Mouse (Mus musculus) retina, postnatal 7 days (tissue): ENCODE measurements at regions not wholly inside any gene's neighbourhood (a gene's known extent, or its start where the extent isn't known, plus 50 kb on each side); places are given as distances from the start of the nearest gene placed in this dataset.

Source experiments
- DNase-seq: peaks from one replicate; pipeline ENCODE4 v3.0.0-alpha.2; 2012; ENCODE audit warnings: low read depth, low spot score

- no peak for DNase-seq
Observed at GRCm38 (mm10) chr6:147832521-147832920, 214.5 kb upstream of the Far2 start.

GRCm38 (mm10) chr6:147833501-147833900 is 213.6 kb upstream of the Far2 start:
- no peak for DNase-seq

GRCm38 (mm10) chr6:147838846-147839245 is 208.2 kb upstream of the Far2 start:
- no peak for DNase-seq

- DNase-seq = no peak
Observed at GRCm38 (mm10) chr6:147849988-147850387, 197.1 kb upstream of the Far2 start.

GRCm38 (mm10) chr6:147861116-147861515 is 185.9 kb upstream of the Far2 start:
- DNase-seq = no peak

DNA sequence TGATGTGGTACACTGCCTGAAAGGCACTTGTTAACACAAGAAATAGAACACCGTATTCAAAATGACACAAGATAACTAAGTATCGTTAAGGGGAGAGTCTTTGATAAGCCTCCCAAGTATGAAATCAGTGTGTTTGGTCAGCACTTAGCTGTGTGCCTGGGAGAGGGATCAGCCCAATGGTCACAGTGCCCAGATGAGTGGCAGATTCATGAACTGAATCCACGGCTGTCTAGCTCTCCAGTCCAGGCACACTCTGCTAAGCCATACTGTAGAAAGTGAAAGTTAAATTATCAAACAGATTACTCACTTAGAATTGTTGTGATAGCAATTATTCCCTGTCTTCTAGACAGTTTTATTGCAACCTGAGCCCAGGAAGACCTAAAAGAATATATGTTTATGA is 176.0 kb upstream of the Far2 start:
- no peak for DNase-seq

- no peak for DNase-seq
Observed at GRCm38 (mm10) chr6:147873173-147873572, 173.9 kb upstream of the Far2 start.

- no peak for DNase-seq
Observed at GRCm38 (mm10) chr6:147878485-147878884, 168.6 kb upstream of the Far2 start.

DNA sequence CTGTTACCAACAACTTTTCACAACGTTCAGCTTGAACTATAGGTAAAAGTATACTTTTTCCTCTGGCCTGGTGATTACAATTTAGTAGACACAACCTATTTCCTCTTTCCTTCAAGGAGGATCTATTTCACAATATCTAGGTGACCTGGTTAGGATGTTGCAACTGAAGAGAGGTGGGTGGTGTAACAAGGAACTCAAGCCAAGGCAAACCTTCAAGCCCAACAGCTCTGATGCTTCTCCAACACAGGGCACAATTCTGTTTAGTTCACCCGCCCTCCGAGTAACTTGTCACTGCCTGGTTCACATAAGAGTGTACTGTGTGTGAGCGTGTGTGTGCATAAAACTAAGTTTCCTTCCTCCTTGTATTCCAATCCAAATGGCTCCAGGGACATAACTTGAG is 161.2 kb upstream of the Far2 start:
- no peak for DNase-seq

GRCm38 (mm10) chr6:147919697-147920096 is 127.4 kb upstream of the Far2 start:
- no peak for DNase-seq

DNA sequence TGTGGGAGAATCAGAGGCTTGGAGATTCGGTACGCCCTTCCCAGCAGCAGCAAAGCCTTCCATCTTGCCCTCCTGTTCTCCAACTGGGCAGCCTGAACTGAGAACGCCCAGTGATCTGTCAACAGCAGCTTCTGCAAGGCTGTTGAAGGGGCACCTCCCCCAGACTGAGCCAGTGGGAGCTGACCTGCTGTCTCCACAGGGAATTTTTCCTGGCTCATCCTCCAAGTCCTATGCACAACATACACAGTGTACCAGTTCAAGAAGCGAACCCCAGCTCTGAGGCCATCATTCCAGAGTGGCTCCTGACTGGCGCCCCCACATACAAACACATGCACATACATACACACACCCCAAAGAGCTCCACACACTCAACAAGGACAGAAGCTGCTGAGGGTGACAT is 126.0 kb upstream of the Far2 start:
- DNase-seq = no peak

DNA sequence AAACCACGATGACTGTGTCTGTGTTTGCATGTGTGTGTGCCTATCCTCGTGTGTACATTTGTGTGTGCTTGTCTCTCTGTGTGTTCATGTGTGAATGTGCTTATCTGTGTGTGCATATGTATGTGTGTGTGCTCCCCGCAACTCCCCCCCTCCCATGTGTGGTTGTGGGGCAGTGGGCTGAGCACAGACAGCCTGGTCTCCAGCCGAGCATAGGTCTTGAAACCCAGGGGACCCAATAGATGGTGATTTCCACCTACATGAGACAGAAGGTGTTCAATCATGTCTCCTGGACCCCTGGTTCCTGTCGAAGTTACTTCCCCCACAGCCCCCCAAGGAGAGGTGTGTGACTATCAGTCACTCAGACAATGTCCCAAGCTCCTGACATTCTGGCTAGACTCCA is 124.6 kb upstream of the Far2 start:
- no peak for DNase-seq

DNA sequence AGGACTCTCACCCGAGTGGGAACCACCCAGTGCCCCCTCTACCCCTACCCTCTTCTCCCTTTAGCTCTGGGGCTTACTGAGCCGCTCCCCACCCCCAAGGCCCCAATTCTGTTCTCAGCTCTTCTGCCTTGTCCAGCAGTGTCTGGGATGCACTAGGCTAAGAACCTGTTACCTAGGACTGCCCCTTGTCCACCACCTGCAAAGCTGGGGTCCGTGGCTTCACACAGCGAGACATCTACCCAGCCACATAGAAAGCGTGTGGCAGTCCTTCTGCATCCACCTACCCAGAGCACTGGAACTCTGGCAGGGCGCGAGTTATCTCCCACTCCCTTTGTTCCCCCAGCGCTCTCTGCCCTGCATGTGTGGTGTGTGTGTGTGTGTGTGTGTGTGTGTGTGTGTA is 123.8 kb upstream of the Far2 start:
- DNase-seq = no peak

- DNase-seq = no peak
Observed at GRCm38 (mm10) chr6:147928951-147929350, 118.1 kb upstream of the Far2 start.

DNA sequence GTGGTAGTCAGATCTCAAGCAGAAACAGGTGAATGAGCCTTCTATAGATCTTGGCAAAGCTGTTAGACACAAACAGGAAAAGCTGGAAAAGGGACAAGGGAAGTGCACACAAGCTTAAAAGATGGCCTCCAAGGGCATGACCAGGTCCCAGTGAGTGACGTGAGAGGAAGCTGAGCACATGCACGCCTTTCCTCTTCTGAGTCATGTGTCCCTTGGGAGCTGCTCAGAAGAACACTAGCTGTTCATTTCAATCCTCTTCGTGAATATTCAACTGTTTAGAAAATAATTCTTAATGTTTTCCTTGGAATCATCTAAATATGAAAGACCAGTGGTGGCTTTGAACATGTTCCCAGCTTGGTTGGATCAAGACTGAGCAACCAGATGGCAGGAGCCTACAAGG is 103.0 kb upstream of the Far2 start:
- DNase-seq = no peak

GRCm38 (mm10) chr6:147944940-147945676 is 102.0 kb upstream of the Far2 start:
- no peak for DNase-seq

GRCm38 (mm10) chr6:147947997-147948396 is 99.1 kb upstream of the Far2 start:
- no peak for DNase-seq

DNA sequence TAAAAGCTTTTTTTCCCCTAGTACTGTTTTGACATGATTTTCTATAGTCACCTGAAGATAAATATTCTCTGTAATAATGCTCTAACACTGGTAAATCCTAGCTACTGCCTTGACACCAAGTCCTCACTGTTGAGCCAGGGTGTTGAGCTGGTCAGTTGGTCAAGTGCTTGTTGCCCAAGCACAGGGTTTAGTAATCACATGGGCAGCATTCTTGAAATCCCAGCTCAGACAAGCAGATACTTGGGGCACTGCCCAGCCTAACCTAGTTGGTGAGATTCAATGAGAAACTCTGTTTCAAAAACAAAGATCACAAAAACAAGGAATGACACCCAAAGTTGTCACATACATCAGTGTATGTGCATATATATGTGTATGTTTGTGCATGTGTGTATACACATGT is 95.4 kb upstream of the Far2 start:
- DNase-seq = no peak

GRCm38 (mm10) chr6:147953058-147953679 is 93.9 kb upstream of the Far2 start:
- no peak for DNase-seq

DNA sequence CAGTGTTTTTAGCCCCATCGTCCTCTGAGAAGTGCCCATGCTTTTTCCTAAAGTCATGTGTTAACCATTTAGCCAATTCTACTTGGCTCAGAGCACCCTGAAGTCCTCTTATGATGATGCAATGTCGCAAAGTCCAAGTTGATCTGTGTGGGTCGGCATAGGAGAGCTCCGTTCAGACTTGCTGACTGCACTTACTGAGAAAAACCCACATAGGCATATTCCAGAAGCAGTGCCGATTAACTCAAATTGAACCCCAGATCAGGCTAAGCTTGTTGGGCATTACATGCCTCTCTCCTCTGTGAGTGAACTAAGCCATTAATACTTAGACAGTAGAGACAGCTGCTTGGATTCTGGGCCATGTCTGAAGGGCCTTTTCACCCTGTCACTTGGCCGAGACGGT is 93.3 kb upstream of the Far2 start:
- DNase-seq = peak; percentile 25

GRCm38 (mm10) chr6:147954253-147954652 is 92.8 kb upstream of the Far2 start:
- DNase-seq = no peak

DNA sequence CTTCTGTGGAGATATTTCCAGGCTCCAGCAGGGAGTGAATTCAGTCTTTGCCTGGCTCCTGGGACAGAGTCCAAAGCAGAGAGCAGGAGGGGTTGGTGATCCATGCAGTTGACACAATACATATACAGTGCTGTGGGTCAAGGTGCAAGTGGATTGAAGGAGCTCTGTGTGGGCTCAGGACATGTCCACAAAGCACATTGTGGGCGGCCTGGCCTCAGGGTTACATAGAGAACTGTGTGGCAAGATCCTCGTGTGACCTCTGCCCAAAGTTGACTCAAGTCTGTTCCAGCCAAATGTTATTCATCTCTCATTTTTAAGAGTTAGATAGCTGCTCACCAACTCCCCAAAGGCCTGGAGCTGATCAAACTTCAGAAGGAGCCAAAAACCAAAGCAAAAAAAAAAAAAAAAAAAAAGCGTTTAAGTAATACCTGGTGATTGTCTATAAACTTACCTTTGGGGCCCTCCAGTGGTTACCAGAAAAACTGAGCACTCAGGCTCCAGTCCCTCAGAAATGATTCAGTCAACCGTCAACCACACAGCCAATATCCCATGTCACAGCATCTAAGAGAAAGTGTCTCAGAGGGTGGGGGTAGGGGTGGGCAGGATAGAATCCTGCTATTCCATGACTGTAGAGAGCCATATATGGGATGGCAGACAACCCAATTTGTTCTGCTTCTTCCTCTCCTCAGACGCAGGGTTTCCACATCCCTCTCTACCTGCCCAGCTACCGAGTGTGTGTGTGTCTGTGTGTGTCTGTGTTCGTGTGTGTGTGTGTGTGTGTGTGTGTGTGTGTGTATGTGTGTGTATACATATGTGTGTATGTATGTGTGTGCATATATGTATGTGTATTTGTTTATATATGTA is 91.9 kb upstream of the Far2 start:
- DNase-seq = no peak

DNA sequence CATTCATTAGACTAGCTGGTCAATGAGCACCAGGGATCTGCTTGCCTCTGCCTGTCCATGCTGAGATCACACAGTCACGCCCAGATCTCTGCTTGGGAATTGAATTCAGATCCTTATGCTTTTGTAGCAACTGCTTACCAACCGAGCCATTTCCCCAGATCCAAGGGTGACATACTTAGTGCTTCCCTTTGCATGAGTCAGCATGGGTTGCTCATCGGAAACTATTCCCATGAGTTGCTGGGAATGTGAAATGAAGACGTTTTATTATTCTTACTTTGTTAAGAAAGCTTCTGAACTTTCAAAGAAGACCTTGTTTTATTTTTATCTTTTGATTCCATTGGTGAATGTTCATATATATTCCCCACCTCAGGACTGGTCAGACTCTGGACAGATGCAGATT is 82.3 kb upstream of the Far2 start:
- no peak for DNase-seq
